Mouse (Mus musculus) small intestine, adult 2 months (tissue): ENCODE data around the gene Ropn1l. TPM values are rescaled to one million over a fixed set of nuclear protein-coding genes. Genes with fewer than 3 reads are reported as not detected.

Source experiments
- H3K27ac ChIP-seq: fragments of 200-500 bp; 2 replicates; pipeline ENCODE4 v1.5.1; 2012; ENCODE audit warnings: low read depth, low read length, control low read depth, inconsistent platforms; ENCODE audit not compliant: insufficient read depth
- H3K27me3 ChIP-seq: fragments of 200-500 bp; 2 replicates; pipeline ENCODE4 v1.6.1; 2012; ENCODE audit warnings: mild to moderate bottlenecking, moderate library complexity, low read length, inconsistent platforms; ENCODE audit not compliant: control insufficient read depth, insufficient read depth
- H3K36me3 ChIP-seq: fragments of 200-500 bp; 2 replicates; pipeline ENCODE4 v1.6.1; 2012; ENCODE audit warnings: mild to moderate bottlenecking, low read length, control low read depth, inconsistent platforms; ENCODE audit not compliant: control insufficient read depth, insufficient read depth
- H3K4me1 ChIP-seq: fragments of 200-500 bp; 2 replicates; pipeline ENCODE4 v1.6.1; 2012; ENCODE audit warnings: low read length, inconsistent platforms, mixed read lengths; ENCODE audit not compliant: control insufficient read depth, insufficient read depth, insufficient read length
- H3K4me3 ChIP-seq: fragments of 200-500 bp; 2 replicates; pipeline ENCODE4 v1.5.1; 2012; ENCODE audit warnings: low read depth, mild to moderate bottlenecking, control low read depth, inconsistent platforms, low read length, moderate library complexity
- CTCF ChIP-seq: fragments of 200-500 bp; IDR thresholded peaks from 2 replicates; pipeline ENCODE4 v1.5.1; 2012; ENCODE audit warnings: low read depth, mild to moderate bottlenecking, control low read depth, inconsistent platforms, low read length, moderate library complexity, mixed read lengths; ENCODE audit not compliant: insufficient replicate concordance, insufficient read length; ENCODE audit errors: extremely low read depth
- POLR2A ChIP-seq: fragments of 200-500 bp; IDR thresholded peaks from 2 replicates; pipeline ENCODE4 v1.6.1; 2012; ENCODE audit warnings: low read depth, mild to moderate bottlenecking, control low read depth, inconsistent platforms, low read length, moderate library complexity
- whole genome bisulfite sequencing: fragments of 180-500 bp; shearing (Covaris S2); methylation state at CpG from one replicate; pipeline ENCODE4 v1.1.7; 2018; 5-methylcytosine and 5-hydroxymethylcytosine counted together
- polyA plus RNA-seq: library from polyadenylated mRNA; depleted of rRNA; stranded (reverse); fragments of >200 nt; gene quantifications from 2 replicates; pipeline ENCODE4 v1.2.3, GENCODE M21; 2012

Gene Ropn1l
- polyA plus RNA-seq, 1 experiment = 0.22 TPM

DNA sequence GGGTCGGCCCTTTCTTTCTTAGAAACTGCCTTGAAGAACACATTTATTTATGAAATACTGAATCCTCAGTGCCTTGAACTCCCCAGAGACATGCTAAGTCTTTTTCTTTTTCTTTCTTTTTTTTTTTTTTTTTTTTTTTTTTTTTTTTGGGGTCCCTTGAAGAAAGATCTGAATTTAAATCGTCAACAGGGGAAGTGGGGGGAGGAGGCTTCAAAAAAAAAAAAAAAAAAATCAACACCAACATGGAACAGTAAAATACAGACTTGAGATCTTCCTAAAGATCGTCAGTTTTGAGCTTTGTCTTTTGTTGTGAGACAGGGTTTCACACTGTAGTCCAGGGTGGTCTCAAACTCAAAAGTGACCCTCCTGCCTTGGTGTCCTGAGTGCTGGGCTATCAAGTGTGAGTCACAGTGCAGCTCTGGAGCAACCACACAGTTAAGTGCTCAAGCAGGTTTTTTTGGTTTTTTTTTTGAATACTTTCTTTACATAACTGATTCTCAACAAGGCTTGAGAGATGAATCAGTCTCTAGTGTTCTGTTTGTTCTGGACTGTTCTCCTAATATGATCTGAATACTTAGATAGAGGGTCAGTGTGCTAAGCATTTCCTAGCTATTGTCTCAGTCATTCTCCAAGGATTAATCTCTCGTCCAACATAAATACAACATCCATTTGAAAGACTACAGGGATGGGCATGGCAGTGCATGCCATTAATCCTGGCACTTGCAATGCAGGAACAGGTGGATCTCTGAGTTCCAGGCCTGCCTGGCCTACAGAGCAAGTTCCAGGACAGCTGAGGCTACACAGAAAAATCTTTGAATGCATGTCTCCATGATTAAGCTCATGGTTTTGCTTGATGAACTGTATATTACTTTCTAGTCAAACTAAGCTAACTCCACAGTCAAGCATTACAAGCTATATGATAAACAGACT is 19.4 kb upstream of the Ropn1l start:
- no peaks in the 10 kb centered on the region for H3K27me3 ChIP-seq
- no peak overlapping the region for H3K4me3 ChIP-seq
- no peaks in the 10 kb centered on the region for H3K4me1 ChIP-seq
- 67% methylated on average over 4 of the region's 4 CpGs for WGBS
- TF ChIP-seq CTCF (no peak), POLR2A (no peak)
- H3K36me3 ChIP-seq = peaks cover 46% of the 10 kb centered on the region
- H3K27ac ChIP-seq = no peak overlapping the region

GRCm38 (mm10) chr15:31471529-31471928 is 18.0 kb upstream of the Ropn1l start:
- Histone ChIP-seq H3K4me3 (no peak overlapping the region), H3K27ac (no peak overlapping the region), H3K27me3 (no peaks in the 10 kb centered on the region), H3K4me1 (no peaks in the 10 kb centered on the region), H3K36me3 (peaks cover 46% of the 10 kb centered on the region)
- TF ChIP-seq POLR2A = no peak
- no peak for TF ChIP-seq CTCF
- WGBS = 87% methylated on average over 4 of the region's 4 CpGs

DNA sequence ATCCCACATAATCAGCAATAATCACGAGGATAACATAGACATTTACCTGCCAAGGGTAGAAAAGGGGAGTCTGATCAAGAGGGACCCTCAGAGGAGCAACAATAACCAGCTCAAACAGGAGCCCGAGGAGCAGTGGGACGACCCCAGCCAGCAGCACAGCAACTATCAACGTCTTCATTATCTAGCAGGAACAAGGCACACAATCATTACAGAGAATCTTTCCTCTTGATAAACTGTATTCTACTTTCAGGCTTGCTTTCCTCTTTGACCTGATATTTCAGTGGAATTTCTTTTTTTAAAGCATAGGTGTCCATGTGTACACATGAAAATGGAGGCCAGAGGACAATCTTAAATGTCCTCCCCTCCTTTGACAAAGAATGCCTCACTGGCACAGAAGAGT is 16.0 kb upstream of the Ropn1l start:
- WGBS = 81% methylated on average over 4 of the region's 4 CpGs
- Histone ChIP-seq H3K36me3 (peaks cover 50% of the 10 kb centered on the region), H3K27me3 (no peaks in the 10 kb centered on the region), H3K27ac (no peak overlapping the region), H3K4me3 (no peak overlapping the region), H3K4me1 (no peaks in the 10 kb centered on the region)
- TF ChIP-seq POLR2A (no peak), CTCF (no peak)

- no peak for TF ChIP-seq POLR2A
- no peak for TF ChIP-seq CTCF
- WGBS = 91% methylated on average over 5 of the region's 5 CpGs
Observed at GRCm38 (mm10) chr15:31468806-31469205, 15.3 kb upstream of the Ropn1l start.

GRCm38 (mm10) chr15:31466749-31467148 is 13.2 kb upstream of the Ropn1l start:
- Histone ChIP-seq H3K4me1 (no peaks in the 10 kb centered on the region), H3K27ac (no peak overlapping the region), H3K36me3 (peaks cover 70% of the 10 kb centered on the region), H3K4me3 (no peak overlapping the region), H3K27me3 (no peaks in the 10 kb centered on the region)
- TF ChIP-seq POLR2A (no peak), CTCF (no peak)
- WGBS = 98% methylated on average over 1 of the region's 1 CpGs

More at GRCm38 (mm10) chr15:31468806-31469205, 15.3 kb upstream of the Ropn1l start:
- H3K36me3 ChIP-seq = peaks cover 54% of the 10 kb centered on the region
- H3K27ac ChIP-seq = no peak overlapping the region
- H3K27me3 ChIP-seq = no peaks in the 10 kb centered on the region
- H3K4me3 ChIP-seq = no peak overlapping the region
- H3K4me1 ChIP-seq = no peaks in the 10 kb centered on the region

- WGBS = 81% methylated on average over 5 of the region's 5 CpGs
- no peaks in the 10 kb centered on the region for H3K4me1 ChIP-seq
- TF ChIP-seq CTCF (no peak), POLR2A (no peak)
- no peaks in the 10 kb centered on the region for H3K27me3 ChIP-seq
- no peak overlapping the region for H3K4me3 ChIP-seq
- peaks cover 71% of the 10 kb centered on the region for H3K36me3 ChIP-seq
- no peak overlapping the region for H3K27ac ChIP-seq
Observed at GRCm38 (mm10) chr15:31466295-31466694, 12.8 kb upstream of the Ropn1l start.

- 92% methylated on average over 2 of the region's 2 CpGs for WGBS
- Histone ChIP-seq H3K36me3 (peaks cover 74% of the 10 kb centered on the region), H3K4me1 (no peaks in the 10 kb centered on the region), H3K27me3 (no peaks in the 10 kb centered on the region), H3K27ac (no peak overlapping the region), H3K4me3 (no peak overlapping the region)
- TF ChIP-seq CTCF (no peak), POLR2A (no peak)
Observed at GRCm38 (mm10) chr15:31465806-31466205, 12.3 kb upstream of the Ropn1l start.

DNA sequence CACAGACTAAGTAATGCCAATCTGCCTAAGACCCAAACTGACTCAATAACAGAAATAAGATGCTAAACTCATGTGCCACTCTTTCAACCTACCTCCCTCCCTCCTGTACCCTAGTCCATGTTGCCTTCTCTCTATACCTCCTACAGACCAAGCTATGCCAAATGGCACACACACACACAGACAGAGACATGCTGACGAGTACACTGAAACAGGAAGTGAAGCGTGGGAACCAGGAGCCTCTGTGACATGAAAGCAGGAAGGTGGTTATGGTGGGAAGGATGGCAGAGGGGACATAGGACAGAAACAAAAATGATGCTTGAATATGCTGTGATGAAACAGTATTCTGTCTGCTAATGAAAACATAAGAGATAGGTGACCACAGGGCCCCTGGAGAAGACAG is 7.0 kb upstream of the Ropn1l start:
- Histone ChIP-seq H3K4me1 (no peaks in the 10 kb centered on the region; the same call in 1 of the 2 replicates), H3K27ac (no peak overlapping the region), H3K4me3 (no peak overlapping the region), H3K36me3 (peaks cover 71% of the 10 kb centered on the region), H3K27me3 (no peaks in the 10 kb centered on the region)
- whole genome bisulfite sequencing = 87% methylated on average over 2 of the region's 2 CpGs
- TF ChIP-seq CTCF = no peak
- no peak for TF ChIP-seq POLR2A
